Mouse (Mus musculus) myocyte (in vitro differentiated cells): Measurements from ENCODE around the gene Ddah1.

Source experiments
- CEBPB ChIP-seq: IDR thresholded peaks from 2 replicates; pipeline ENCODE4 v1.6.1; 2011; ENCODE audit warnings: mild to moderate bottlenecking, moderate library complexity; ENCODE audit not compliant: poor library complexity, insufficient read depth, severe bottlenecking
- MAX ChIP-seq: IDR thresholded peaks from one replicate; pipeline ENCODE4 v1.6.1; 2011; ENCODE audit warnings: low read depth, mild to moderate bottlenecking, control low read depth
- MYOG ChIP-seq, 3 experiments: IDR thresholded peaks; one replicate each; pipeline ENCODE4 v1.6.1; 2011; ENCODE audit warnings: control low read depth in 2 of 3, low read depth in 2 of 3, mild to moderate bottlenecking in 2 of 3; ENCODE audit not compliant: insufficient read length in 2 of 3, control insufficient read depth in 1 of 3, insufficient read depth in 1 of 3
- POLR2A ChIP-seq: IDR thresholded peaks from one replicate; pipeline ENCODE4 v1.6.1; 2011; ENCODE audit warnings: low read depth, mild to moderate bottlenecking, control low read depth, moderate library complexity; ENCODE audit not compliant: insufficient read length
- POLR2AphosphoS2 ChIP-seq: IDR thresholded peaks from one replicate; pipeline ENCODE4 v1.6.1; 2011; ENCODE audit warnings: low read depth, control low read depth; ENCODE audit not compliant: insufficient read length
- REST ChIP-seq: IDR thresholded peaks from one replicate; pipeline ENCODE4 v1.6.1; 2011; ENCODE audit warnings: mild to moderate bottlenecking, control low read depth, moderate library complexity; ENCODE audit not compliant: insufficient read depth, insufficient read length
- TCF12 ChIP-seq: IDR thresholded peaks from one replicate; pipeline ENCODE4 v1.6.1; 2011; ENCODE audit warnings: mild to moderate bottlenecking, control low read depth; ENCODE audit not compliant: poor library complexity, insufficient read depth, severe bottlenecking
- TCF3 ChIP-seq: IDR thresholded peaks from one replicate; pipeline ENCODE4 v1.6.1; 2011; ENCODE audit warnings: low read depth, control low read depth; ENCODE audit not compliant: insufficient read length

DNA sequence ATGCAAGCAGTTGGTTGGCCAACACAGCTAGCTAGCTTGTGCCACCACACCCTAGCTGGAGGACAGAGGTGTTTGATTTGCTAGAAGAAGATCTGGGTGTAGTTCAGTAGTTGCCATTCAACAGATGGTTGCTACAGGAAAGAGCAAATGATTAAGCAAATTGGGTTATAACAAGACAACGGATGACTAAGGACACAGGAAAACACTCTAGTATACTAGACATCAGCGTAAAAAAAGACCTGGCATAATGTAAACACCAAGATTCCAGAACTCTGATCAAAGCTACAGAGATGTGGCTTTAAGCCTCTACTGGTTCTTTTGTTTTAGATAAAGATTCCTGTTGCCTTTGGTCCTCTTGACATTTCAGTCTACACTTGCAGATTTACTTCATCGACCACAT lies 164.5 kb downstream of the Ddah1 start:
- TF ChIP-seq POLR2A = no peak
- no peak for TF ChIP-seq MYOG (IDR thresholded peaks at IDR 0.05; ENCODE audit: control insufficient read depth in 1 of 3, insufficient read depth in 1 of 3, insufficient read length in 2 of 3, low read depth in 2 of 3)
- TF ChIP-seq MAX = no peak
- TF ChIP-seq REST = no peak
- no peak for TF ChIP-seq TCF12
- TF ChIP-seq TCF3 = no peak
- TF ChIP-seq POLR2AphosphoS2 = no peak
- no peak for TF ChIP-seq CEBPB
